Mouse (Mus musculus) liver, adult 2 months (tissue): ENCODE results near the gene Armh2. TPM values are rescaled to one million over a fixed set of nuclear protein-coding genes. Genes with fewer than 3 reads are reported as not detected.

Source experiments
- DNase-seq: peaks from one replicate; pipeline ENCODE4 v3.0.0-alpha.2; 2011; ENCODE audit warnings: low read depth, low spot score; ENCODE audit errors: extremely low read depth
- H3K27ac ChIP-seq: fragments of 200-500 bp; replicated peaks from 2 replicates; pipeline ENCODE4 v1.5.1; 2012; ENCODE audit warnings: low read depth, mild to moderate bottlenecking, control low read depth, inconsistent platforms, low read length; ENCODE audit not compliant: insufficient read depth
- H3K27me3 ChIP-seq: fragments of 200-500 bp; 2 replicates; pipeline ENCODE4 v1.6.1; 2012; ENCODE audit warnings: mild to moderate bottlenecking, moderate library complexity, low read length, inconsistent platforms; ENCODE audit not compliant: control insufficient read depth, insufficient read depth
- H3K36me3 ChIP-seq: fragments of 200-500 bp; 2 replicates; pipeline ENCODE4 v1.6.1; 2012; ENCODE audit warnings: low read length, inconsistent platforms; ENCODE audit not compliant: control insufficient read depth, insufficient read depth
- H3K4me1 ChIP-seq: fragments of 200-500 bp; 2 replicates; pipeline ENCODE4 v1.6.1; 2011; ENCODE audit warnings: low read length; ENCODE audit not compliant: control insufficient read depth, insufficient read depth
- H3K4me3 ChIP-seq: fragments of 200-500 bp; 2 replicates; pipeline ENCODE4 v1.5.1; 2011; ENCODE audit warnings: low read depth, mild to moderate bottlenecking, control low read depth, low read length, moderate library complexity; ENCODE audit not compliant: insufficient read depth
- H3K79me2 ChIP-seq: fragments of 200-500 bp; 2 replicates; pipeline ENCODE4 v1.6.1; 2012; ENCODE audit warnings: inconsistent platforms, mild to moderate bottlenecking, low read length, moderate library complexity; ENCODE audit not compliant: control insufficient read depth, insufficient read depth
- H3K9ac ChIP-seq: fragments of 200-500 bp; 2 replicates; pipeline ENCODE4 v1.6.1; 2012; ENCODE audit warnings: low read depth, mild to moderate bottlenecking, control low read depth, inconsistent platforms, low read length
- CTCF ChIP-seq: fragments of 200-500 bp; IDR thresholded peaks from 2 replicates; pipeline ENCODE4 v1.5.1; 2011; ENCODE audit warnings: low read depth, low read length, control low read depth
- POLR2A ChIP-seq: fragments of 200-500 bp; IDR thresholded peaks from 2 replicates; pipeline ENCODE4 v1.6.1; 2011; ENCODE audit warnings: low read length, control low read depth; ENCODE audit not compliant: insufficient read depth; ENCODE audit errors: extremely low read depth
- WGBS: fragments of 180-500 bp; shearing (Covaris S2); methylation state at CpG from one replicate; pipeline ENCODE4 v1.1.7; 2018; 5-methylcytosine and 5-hydroxymethylcytosine counted together
- polyA plus RNA-seq: library from polyadenylated mRNA; depleted of rRNA; stranded (reverse); fragments of >200 nt; gene quantifications from 2 replicates; pipeline ENCODE4 v1.2.3, GENCODE M21; 2012
- total RNA-seq: library from RNA; depleted of rRNA; stranded (reverse); fragments of >200 nt; gene quantifications from 2 replicates; pipeline ENCODE4 v1.2.3, GENCODE M21; 2014

Armh2 gene
- total and polyA plus RNA-seq, 2 experiments: not detected

DNA sequence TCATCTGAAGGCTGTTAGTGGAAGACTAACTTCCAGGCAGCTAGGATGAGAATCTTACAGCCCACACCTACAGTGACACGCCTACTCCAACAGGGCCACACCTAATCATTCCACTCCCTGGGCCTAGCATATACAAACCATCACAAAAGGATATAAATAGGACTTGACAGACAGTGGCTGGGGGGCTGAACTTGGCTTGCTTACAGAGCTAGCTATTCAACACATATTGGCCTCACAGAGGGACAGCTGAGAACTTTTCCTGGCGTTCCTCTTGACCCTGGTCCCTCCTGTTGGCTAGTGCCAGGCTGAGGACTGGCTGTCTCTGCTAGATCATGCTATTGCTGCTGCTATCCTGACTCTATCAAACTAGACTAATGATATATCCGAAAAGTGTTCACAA is 6.8 kb downstream of the Armh2 start:
- WGBS: 97% methylated on average over 3 of the region's 3 CpGs
- DNase-seq: no peak
- no peak overlapping the region for H3K27ac ChIP-seq
- no peaks in the 10 kb centered on the region for H3K79me2 ChIP-seq
- TF ChIP-seq CTCF: no peak
- TF ChIP-seq POLR2A: no peak
- no peak overlapping the region for H3K4me3 ChIP-seq
- no peak overlapping the region for H3K9ac ChIP-seq
- peaks cover 2% of the 10 kb centered on the region; the same call in 1 of the 2 replicates for H3K36me3 ChIP-seq
- H3K27me3 ChIP-seq: no peaks in the 10 kb centered on the region
- no peaks in the 10 kb centered on the region for H3K4me1 ChIP-seq

DNA sequence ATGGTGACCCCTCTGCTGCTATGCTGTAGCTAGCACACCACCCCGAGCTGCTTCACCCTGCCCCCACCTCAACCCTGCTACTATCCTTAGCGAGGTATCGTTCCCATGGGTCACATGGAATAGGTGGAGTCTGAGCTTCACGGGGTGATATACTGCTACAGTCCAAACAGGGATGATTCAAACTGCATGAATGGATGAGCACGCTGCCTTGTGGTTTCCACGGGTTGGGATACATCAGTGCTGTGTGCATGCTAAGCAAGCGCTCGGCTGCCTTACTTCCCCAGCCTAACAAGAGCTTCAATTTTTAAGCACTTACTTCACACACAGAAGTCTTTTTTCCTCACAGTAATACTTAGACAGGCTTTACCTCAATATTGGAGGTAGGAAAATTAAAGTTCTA is 9.8 kb downstream of the Armh2 start:
- WGBS: 96% methylated on average over 8 of the region's 8 CpGs
- TF ChIP-seq POLR2A: no peak
- no peak for TF ChIP-seq CTCF
- Histone ChIP-seq H3K4me3 (no peak overlapping the region), H3K9ac (no peak overlapping the region), H3K4me1 (no peaks in the 10 kb centered on the region), H3K36me3 (peaks cover 10% of the 10 kb centered on the region; the same call in 1 of the 2 replicates), H3K79me2 (no peaks in the 10 kb centered on the region), H3K27ac (no peak overlapping the region), H3K27me3 (no peaks in the 10 kb centered on the region)
- DNase-seq: no peak

DNA sequence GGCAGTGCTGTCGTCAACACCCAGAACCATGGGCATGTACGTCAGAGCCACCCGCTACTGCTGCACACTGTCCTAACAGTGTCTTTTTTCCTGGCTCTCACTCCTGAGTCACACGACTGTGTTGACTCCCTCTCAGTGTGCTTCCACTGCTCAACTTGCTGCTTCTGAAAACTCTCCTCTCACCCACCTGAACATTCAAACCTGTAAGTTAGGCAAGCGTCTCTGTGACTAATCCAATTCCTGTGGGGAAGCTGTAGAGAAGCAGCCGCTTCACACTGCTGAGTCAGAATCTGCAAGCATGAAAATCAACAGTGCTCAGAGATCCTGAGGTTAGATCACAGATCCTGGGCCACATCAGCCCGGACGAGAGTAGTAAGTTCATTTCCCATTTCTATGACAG is 10.4 kb downstream of the Armh2 start:
- Histone ChIP-seq H3K9ac (no peak overlapping the region), H3K27ac (no peak overlapping the region), H3K79me2 (no peaks in the 10 kb centered on the region), H3K27me3 (no peaks in the 10 kb centered on the region), H3K4me3 (no peak overlapping the region), H3K4me1 (no peaks in the 10 kb centered on the region), H3K36me3 (peaks cover 15% of the 10 kb centered on the region; the same call in 1 of the 2 replicates)
- WGBS: 91% methylated on average over 8 of the region's 8 CpGs
- TF ChIP-seq POLR2A: no peak
- no peak for DNase-seq

DNA sequence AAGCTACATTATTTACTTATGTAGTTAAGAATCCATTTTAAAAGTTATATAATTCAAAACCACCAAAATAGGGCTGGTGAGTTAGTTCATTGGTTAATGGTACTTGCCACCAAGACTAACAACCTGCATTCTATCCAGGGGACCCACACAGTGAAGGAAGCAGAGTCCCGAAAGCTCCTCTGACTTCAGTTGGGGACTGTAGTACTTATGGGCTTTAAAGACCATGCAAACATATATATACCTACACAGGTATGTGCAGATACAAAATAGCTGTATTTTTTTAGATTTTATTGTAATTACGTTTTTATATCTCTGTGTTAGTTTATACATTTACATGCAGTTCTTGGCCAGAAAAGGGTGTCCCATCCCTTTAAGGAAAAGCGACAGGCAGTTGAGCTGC is 15.7 kb downstream of the Armh2 start:
- no peaks in the 10 kb centered on the region for H3K27me3 ChIP-seq
- 96% methylated on average over 3 of the region's 3 CpGs for WGBS
- no peaks in the 10 kb centered on the region for H3K4me1 ChIP-seq
- no peak overlapping the region for H3K9ac ChIP-seq
- peaks cover 17% of the 10 kb centered on the region for H3K36me3 ChIP-seq
- H3K4me3 ChIP-seq: no peak overlapping the region
- no peaks in the 10 kb centered on the region for H3K79me2 ChIP-seq
- H3K27ac ChIP-seq: no peak overlapping the region
- no peak for TF ChIP-seq POLR2A
- no peak for TF ChIP-seq CTCF
- no peak for DNase-seq

DNA sequence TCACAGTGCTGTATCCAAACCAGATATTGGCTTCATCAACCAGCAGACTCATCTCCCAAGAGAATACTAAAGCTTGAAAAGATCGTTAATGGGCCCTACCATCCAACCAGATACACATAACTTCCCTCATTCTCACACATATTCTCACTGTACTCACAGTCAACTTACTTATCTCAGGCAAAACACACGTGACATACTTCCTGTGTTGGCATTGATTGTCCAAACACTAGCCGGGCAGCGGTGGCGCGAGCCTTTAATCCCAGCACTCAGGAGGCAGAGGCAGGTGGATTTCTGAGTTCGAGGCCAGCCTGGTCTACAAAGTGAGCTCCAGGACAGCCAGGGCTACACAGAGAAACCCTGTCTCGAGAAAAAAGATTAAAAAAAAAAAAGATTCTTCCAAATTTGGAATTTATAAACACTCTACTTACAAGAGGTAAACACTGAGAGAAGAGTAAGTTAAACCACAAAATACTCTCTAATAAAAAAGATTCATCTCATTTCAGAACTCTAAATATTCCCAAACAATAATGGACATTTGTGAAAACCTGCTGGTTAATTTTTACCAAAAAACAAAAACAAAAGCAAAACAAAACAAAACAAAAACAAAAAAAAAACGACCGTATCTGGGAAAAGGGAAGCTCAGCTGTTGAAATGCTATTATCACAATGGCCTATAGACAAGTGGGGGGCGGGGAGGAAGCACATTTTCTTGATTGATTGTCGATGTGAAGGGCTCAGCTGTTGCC is 17.0 kb downstream of the Armh2 start:
- Histone ChIP-seq H3K27me3 (no peaks in the 10 kb centered on the region), H3K4me3 (no peak overlapping the region), H3K9ac (no peak overlapping the region), H3K79me2 (no peaks in the 10 kb centered on the region), H3K4me1 (peaks cover 1% of the 10 kb centered on the region; the same call in 1 of the 2 replicates), H3K27ac (no peak overlapping the region), H3K36me3 (peaks cover 17% of the 10 kb centered on the region)
- no peak for TF ChIP-seq CTCF
- TF ChIP-seq POLR2A: no peak
- no peak for DNase-seq
- 66% methylated on average over 12 of the region's 12 CpGs for WGBS

DNA sequence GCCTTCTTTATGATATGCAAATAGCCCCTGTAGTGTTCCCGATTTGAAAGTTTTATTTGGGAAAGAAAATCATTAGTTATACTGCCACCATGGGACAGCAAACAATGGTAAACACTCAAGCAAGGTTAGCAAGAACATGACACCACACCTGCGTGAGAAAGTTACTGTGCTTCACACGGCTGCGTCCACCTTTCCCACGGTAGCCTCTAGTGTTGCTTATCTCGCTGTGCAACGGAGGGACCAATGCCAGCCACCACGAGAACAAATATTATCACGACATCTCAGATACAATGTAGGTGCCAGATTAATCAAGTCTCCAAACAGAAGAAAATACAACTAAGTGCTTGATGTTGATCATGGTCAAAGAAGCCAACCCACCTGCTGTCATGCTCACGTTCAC is 18.4 kb downstream of the Armh2 start:
- Histone ChIP-seq H3K9ac (no peak overlapping the region), H3K79me2 (no peaks in the 10 kb centered on the region), H3K4me3 (no peak overlapping the region), H3K27ac (no peak overlapping the region), H3K27me3 (no peaks in the 10 kb centered on the region), H3K36me3 (peaks cover 14% of the 10 kb centered on the region), H3K4me1 (peaks cover 1% of the 10 kb centered on the region; the same call in 1 of the 2 replicates)
- WGBS: 66% methylated on average over 10 of the region's 10 CpGs
- no peak for DNase-seq
- TF ChIP-seq CTCF (no peak), POLR2A (no peak)
